Mouse (Mus musculus) C2C12 (cell line): ENCODE measurements around the gene Sirt2.

Source experiments
- CEBPB ChIP-seq: IDR thresholded peaks from one replicate; pipeline ENCODE4 v1.6.1; 2011; ENCODE audit warnings: low read depth, mild to moderate bottlenecking, control low read depth, moderate library complexity
- CTCF ChIP-seq: IDR thresholded peaks from one replicate; pipeline ENCODE4 v1.5.1; 2011; ENCODE audit not compliant: control insufficient read depth, insufficient read depth, insufficient read length

DNA sequence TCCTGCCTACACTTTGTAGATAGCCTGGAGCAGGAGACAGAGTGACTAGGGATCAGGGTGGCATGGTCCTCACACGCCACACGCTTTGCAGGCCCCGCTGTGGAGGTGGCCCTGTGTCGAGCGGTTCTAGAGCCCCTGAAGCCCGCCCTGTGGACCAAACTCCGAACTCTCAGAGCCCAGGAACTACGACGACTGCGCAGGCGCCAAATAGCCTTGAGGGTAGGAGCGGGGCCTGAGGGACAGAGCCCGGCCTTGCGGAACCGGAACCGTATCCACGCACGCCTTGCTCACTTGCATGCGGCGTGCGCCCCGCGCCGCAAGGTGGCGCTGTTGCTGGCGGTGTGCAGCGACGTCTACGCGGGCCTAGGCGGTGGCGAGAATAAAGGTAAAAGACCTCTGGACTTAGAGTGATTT lies 30.0 kb downstream of the Sirt2 start:
- TF ChIP-seq CEBPB (no peak), CTCF (peak; percentile 97)
